Mouse (Mus musculus): Measurements from ENCODE around the gene Metap1d.

DNA sequence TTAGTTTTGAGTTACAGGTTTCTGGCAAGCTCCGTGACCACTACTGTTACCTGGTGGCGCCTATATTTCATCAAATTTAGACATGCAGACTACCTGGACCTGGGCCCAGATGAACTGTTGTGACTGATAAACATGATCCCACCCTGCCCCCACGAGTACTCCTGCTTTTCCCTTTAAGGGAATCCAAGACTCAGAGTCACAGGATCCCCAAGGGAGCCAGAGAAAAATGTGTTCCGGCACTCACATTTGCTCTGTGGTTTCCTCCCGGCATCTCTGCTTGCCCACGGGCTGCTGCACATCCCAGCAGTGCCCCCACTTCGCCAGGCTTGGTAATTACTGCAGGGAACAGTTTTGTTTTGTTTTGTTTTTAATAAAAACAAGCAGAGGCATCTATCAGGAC, 21.3 kb downstream of the Metap1d start:
- TF ChIP-seq POLR2A (IDR thresholded peaks at IDR 0.05; ENCODE audit: control insufficient read depth, low read depth, low read length) (no peak), CTCF (IDR thresholded peaks at IDR 0.05; ENCODE audit: control insufficient read depth, insufficient read depth, insufficient replicate concordance, low read depth, low read length) (no peak)
